ENCODE assay signal across 15 mouse cellular contexts in the genomic region with DNA sequence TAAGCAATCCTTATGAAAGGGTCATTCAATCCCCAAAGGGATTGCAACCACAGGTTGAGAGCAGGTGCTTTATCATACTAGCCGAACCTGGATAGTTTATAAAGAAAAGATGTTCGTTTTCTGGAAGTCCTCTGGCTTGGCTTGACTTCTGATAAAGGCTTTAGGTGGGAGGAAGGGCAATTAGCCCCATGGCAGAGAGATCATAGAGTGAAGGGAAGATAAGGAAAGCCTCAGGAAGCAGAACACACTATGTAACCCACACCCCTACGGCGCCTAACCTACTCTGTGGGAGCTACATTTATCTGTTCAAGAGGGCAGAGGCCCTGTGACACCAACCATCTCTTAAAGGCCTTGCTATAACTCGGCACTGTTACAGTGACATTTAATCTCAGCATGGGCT.
"Had no signal": no experiment of that assay in that cellular context is flagged by ENCODE, and none has a peak within 500 bp of the region (broad histone marks: within the 10 kb centered on the region; RNA-seq: fewer than 3 reads in every experiment).

No protein-coding gene starts in this region.

- DNase-seq: kidney, adult 2 months; kidney, postnatal 10 days; kidney, postnatal 36 days; layer of hippocampus, postnatal 36 days; lung, adult 2 months; midbrain, embryonic 14.5 days; thymus, adult 18-20 months; thymus, postnatal 36 days had no signal

- ATAC-seq: intestine, postnatal 0 days had no signal

- H3K9ac ChIP-seq: kidney, embryonic 15.5 days; liver, embryonic 15.5 days had no signal

- H3K27me3 ChIP-seq: kidney, embryonic 15.5 days; liver, embryonic 15.5 days had no signal

- H3K9me3 ChIP-seq: kidney, embryonic 15.5 days; liver, embryonic 15.5 days; megakaryocyte, embryonic 14.5 days had no signal

- H3K4me2 ChIP-seq: kidney, embryonic 15.5 days; liver, embryonic 15.5 days; midbrain, embryonic 11.5 days had no signal

- H3K27ac ChIP-seq: kidney, embryonic 15.5 days; left cerebral cortex, adult 2 months; liver, embryonic 15.5 days; macrophage had no signal

- H3K36me3 ChIP-seq: kidney, embryonic 15.5 days; liver, embryonic 15.5 days had no signal

- H3K4me3 ChIP-seq: kidney, embryonic 15.5 days; left cerebral cortex, adult 2 months; liver, embryonic 15.5 days; megakaryocyte, embryonic 14.5 days had no signal
